Mouse (Mus musculus) adrenal gland (tissue): ENCODE results near the gene Olfr747.
"Not testable (repeated sequence)": the region's sequence is repeated elsewhere in the genome, so short reads cannot be mapped to it uniquely, and the experiment has no call there.

Experiments used
- intact Hi-C: fragments of 180-260 bp; cut with DNase I; formaldehyde crosslinking; loops from one replicate; pipeline ENCODE4 v1.15.1; 2025
- long read RNA-seq, 2 experiments: library from polyadenylated mRNA; unstranded; transcript quantifications; one replicate each; pipeline ENCODE4 v2.0.0; 2020; ENCODE audit warnings: borderline replicate concordance in 1 of 2; ENCODE audit not compliant: insufficient replicate concordance in 1 of 2

The Olfr747 gene
- long read RNA-seq, experiment 1 = 0 reads
- long read RNA-seq, experiment 2 = 0 reads

DNA sequence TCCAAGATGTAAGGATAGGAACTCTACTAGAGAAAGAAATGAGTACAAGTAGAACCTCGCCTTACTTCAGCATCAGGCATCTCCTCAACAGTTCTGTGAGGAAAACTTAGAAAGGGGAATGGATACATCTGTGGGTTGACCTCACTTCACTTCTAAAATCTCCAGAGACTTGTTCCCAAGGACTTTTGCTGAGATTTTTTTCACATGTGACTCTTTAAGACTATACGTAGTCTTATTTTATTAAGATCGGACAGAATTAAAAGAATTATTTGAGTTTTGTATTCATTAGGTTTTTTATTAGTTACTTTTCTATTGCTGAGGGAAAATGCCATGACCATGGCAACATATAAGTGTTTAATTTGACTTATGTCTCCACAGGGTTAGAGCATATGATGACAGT lies at the start of gene Olfr747:
TSS of gene Olfr747 (minus strand) at position 101 of the 400 bp plus-strand sequence.
- intact Hi-C loops = no loop called here

- intact Hi-C loops = no loop called here
Observed at GRCm38 (mm10) chr14:50741584-50741983, 48.6 kb upstream of the Olfr747 start.

DNA sequence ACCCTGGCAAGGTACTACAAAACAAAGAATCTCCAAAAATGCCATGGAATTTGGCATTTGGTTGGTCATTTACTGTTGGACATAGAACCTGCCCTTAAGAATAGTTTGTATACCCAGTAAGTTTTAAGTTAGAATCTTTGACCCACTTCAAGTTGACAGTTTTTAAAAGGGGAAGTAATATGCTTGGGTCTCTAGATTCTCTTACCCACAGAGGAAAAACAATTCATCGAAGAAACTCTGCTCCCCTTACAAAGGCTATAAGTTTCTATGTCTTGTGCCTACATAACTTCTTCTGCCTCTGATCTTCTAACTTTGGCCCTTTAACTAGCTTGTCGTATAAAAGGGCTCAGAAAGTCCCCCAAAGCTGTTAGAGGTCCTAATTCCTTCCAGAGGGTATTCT lies 47.3 kb upstream of the Olfr747 start:
- intact Hi-C loops = no loop called here

DNA sequence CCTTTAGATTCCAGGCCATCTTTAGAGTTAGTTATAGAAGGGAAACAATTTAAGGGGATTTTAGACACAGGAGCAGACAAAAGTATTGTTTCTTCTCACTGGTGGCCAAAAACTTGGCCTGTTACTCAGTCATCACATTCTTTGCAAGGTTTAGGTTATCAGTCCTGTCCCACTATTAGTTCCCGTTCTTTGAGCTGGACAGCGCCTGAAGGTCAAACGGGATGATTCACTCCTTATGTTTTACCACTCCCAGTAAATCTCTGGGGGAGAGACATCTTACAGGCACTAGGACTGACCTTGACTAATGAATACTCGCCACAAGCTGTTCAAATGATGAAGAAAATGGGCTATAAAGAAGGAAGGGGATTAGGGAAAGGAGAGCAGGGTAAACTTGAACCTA lies 29.4 kb upstream of the Olfr747 start:
- intact Hi-C loops = not testable (repeated sequence)

DNA sequence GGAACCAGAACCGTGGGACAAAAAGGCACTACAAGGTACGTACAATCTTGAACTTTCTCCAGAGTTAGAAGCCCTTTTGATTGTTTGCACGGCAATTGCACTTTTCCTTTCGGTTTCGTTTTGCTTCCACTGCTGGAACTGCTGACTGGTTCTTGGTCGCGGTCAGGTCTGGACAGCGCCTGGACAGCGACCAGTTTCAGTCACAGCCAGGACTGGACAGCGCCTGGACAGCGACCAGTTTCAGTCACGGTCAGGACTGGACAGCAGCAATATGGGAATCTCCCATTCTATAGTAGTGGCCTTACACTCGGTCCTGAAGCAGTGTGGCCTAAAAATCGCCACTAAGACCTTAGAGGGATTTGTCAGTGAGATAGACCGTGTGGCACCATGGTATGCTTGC lies 26.9 kb upstream of the Olfr747 start:
- intact Hi-C loops = not testable (repeated sequence)

- intact Hi-C loops = no loop called here
Observed at GRCm38 (mm10) chr14:50707073-50707472, 14.1 kb upstream of the Olfr747 start, which contains the start of gene Olfr748. Gene Olfr748 (plus strand): TSS chr14:50707373.

- intact Hi-C loops = no loop called here
Observed at GRCm38 (mm10) chr14:50646783-50647182, 46.2 kb downstream of the Olfr747 start, which contains the start of gene Olfr746. Gene Olfr746 (plus strand): TSS chr14:50647083.

- intact Hi-C loops = no loop called here
Observed at GRCm38 (mm10) chr14:50639088-50639487, 53.9 kb downstream of the Olfr747 start, which contains the start of gene Olfr745. Gene Olfr745 (plus strand): TSS chr14:50639388.
